Mouse (Mus musculus): ENCODE results near the gene Antxr1.

DNA sequence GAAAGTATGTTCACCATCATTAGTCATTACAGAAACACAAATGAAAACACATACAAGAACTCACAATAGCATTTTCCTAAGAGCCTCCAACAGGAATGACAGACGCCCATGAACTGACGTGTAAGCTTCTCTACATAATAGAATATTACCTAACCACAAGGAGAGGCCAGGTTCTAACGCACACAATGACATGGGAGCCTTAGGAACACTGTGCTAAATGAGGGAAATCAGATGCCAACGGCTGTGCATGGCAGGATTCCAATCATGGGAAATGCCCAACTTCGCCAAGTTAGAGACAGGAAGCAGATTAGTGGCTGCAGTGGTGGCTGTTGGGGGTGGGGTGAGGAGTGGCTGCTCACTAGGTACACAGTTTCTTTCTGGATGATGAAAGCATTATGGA lies 76.6 kb downstream of the Antxr1 start:
- TF ChIP-seq CTCF (IDR thresholded peaks at IDR 0.05) (no peak), EP300 (IDR thresholded peaks at IDR 0.05; ENCODE audit: insufficient read depth, low read depth, low read length) (no peak)
